Mouse (Mus musculus): ENCODE measurements around the gene Gm49776.

- no peak for TF ChIP-seq CTCF (IDR thresholded peaks at IDR 0.05; ENCODE audit: low read depth, low read length)
- no peak for TF ChIP-seq GATA1 (IDR thresholded peaks at IDR 0.05; ENCODE audit: borderline replicate concordance, low read length)
These were observed 7.0 kb downstream of the Gm49776 start for GRCm38 (mm10) chr16:18250828-18251790.

Data from G1E (cell line).